Mouse (Mus musculus) G1E-ER4 (cell line): Measurements from ENCODE around the gene Ash1l. TPM values are rescaled to one million over a fixed set of nuclear protein-coding genes. Genes with fewer than 3 reads are reported as not detected.

Experiments
- GATA1 ChIP-seq: IDR thresholded peaks from one replicate; pipeline ENCODE4 v1.8.0; 2012; ENCODE audit warnings: low read length, inconsistent platforms
- polyA plus RNA-seq: library from polyadenylated mRNA; stranded (reverse); fragments of >175 nt; gene quantifications from 2 replicates; pipeline ENCODE4 v1.2.3, GENCODE M21; 2012

Gene Ash1l
- polyA plus RNA-seq, 1 experiment, result 3.6 TPM

DNA sequence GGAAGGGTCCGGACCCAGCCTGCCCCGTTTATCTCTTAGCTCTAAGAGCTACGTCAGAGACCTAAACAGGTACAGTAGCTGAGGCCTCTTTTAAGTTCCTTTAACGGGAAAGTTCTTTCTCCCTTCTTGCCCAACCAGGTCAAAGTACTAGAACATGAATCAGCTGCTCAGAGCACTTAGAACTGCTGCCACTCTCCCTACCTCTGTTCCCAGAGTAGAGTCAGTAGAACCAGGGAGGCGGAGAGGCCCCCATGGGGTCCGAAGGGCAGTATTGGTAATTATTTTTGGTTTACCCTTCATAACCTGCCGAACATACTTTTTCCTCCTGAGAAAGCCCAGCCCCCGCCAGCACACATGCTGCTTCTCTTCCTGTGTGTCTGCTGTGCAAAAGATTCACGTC lies 127.0 kb downstream of the Ash1l start:
- no peak for TF ChIP-seq GATA1

DNA sequence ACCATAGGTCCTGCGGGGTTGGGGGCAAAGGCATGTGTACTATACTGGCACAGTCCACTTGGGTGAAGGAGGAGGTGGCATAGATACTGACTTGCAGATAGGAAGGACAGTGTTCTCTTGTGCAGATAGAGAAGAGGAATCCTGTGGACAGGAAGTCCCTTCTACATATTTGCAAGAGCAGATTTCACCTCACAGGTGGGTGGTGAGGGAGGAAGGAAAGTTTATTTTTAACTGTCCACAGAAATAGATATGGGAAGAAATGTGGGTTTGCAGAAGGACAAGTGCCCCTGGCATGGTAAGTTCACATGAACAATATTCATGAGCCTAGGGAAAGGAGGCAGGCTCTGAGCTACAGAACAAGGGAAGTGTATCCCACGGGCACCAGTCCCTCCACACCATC lies 133.7 kb downstream of the Ash1l start:
- no peak for TF ChIP-seq GATA1

DNA sequence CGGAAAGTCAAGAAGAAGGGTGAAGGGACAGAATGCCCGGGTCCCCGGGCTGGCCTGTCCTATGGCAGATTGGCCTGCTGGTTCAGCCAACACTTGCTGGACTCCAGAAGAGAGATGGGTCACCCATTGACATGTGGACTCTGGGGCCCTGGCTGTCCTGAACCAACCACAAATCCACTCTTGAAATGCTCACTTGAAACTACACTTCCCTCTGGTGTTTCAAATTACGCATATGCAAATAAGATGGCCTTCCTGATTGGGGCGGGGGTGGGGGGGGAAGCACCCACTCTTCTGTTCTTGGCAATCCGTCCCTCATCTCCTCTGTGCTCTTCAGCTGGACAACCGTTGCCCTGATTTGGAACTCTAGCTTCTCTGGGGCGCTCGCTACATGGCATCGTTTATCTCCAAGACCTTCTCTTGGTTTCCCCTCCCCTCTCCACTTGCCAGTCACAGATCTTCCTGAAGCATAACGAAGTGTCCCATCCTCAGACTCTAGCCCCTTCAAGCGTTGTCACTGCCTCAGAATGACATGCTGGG lies 134.3 kb downstream of the Ash1l start:
- no peak for TF ChIP-seq GATA1

DNA sequence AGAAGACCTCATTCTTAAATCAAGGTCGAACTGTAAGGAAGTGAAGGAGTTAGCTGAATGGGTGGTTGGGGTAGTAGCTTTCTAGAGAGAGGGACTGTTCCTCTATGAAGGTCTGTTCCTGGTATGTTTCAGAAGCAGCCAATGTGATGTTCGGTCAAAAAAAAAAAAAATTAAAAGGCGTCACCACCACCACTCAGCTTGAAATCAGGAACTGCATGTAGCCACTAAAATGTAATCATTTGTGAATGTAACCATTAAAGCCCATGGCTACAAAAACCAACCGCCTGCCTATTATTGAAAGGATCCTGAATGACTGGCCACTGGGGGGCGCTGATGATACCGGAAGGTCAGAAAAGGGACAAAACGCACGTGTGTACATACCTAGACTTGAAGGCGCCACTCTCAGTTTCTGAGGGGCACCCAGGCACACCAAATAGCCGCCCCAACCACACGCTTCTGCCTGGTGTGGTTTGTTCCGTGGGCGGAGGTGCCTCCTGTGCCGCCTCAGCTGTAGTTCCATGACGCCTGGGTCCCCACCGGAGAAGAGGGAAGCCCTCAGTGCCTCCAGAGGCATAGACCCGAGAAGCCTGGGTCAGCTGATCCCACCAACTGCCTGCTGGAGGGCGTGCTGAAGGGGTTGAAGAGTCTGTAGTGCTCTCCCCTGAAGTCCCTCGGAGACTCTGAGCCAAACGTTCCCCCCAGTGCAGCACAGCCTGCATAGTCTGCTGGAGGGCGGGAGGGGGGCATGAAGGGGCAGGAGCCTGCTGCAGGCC lies 137.1 kb downstream of the Ash1l start:
- no peak for TF ChIP-seq GATA1

DNA sequence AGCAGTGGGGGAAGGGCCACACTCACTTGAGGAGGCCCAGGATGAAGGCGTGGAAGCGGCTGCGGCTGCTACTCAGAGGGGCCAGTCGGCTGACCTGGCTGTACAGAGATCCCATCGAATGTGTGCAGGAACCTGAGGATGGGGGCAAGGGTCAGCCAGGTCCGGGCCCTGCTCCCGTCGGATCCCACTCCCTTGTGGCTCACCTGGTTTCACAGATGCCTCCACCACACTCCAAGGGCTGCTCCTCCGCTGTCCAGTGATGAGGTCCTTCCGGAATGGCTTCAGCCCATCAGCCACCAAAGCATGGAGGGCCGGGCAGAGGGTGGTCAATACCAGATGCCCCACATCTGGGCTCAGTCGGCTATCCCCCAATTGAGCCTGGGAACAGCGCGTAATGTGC lies 138.6 kb downstream of the Ash1l start:
- no peak for TF ChIP-seq GATA1

DNA sequence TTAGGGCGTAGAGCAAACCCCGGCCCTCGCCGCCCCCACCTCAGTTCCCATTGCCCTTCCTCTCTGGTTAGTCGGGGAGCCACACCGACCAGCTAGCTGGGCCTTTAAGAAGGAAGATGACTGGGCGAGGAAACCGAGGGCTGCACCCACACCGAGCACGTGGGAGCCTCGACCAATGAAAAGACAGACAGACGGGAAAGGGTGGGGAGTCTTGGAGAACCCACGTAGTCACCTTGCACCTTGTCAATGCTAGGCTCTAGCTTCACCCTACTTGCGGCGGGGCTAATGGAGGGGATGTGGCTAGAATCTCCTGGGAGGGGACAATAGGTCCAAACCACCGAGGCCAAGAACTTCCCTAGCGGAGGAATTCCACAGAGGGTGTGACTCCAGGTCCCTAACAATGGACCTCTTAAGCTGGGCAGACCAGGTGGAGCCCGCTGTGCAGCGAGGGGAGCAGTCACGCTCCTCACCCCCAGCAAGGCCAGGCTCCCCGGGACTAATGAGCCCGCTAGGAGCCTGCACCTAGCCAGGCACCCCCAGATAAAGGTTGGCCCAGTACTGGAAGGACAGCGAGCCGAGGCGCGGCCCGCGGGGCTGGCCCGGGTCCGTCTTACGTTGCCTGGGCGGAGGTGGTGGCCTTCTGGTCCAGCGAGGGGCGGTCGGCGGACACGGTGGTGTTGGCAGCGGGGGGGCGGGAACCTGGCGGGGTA lies 139.6 kb downstream of the Ash1l start:
- no peak for TF ChIP-seq GATA1

DNA sequence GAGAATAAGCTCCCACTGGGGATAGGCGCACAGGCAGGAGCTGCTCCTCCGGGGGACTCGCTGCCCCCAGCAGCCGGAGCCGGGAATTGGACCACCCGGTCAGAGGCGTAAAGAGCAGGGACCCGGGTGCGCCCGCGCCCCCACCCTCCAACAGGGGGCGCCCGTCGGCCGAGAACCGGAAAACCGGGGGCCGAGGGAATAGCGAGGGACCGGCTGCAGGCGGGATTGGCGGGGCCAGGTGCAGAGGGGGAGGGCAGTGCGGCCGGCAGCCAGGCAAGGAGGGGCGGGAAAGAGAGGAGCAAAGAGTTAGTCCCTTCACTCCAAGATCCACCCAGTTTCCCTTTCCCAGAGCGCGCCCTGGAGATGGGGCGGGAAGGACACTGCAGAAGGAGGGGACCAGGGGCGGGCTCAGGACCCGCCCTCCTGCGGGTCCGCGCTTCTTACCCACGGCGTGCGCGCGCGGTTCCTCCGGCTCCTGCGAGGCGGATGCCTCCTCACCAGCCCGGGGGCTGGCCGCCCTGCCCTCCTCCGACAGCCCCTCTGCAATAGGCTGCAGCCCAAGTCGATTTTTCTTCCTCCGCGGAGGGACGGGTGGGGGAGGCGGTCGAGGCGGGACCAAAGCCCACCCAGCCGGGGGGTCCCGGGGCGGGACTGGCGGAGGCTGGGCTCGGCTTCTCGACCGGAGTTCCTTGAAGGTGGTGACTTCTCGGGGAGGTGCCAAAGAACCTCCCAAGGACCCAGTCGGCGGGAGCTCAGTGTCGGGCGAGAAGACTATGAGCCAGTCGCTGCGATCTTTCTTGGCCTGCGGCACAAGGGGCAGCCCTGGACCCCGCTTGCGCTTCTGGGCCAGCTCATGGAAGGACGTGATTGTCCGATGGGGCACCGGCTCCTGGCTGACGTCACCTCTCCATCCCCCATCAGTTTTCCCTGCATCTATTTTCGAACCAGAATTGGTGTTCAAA lies 140.6 kb downstream of the Ash1l start:
- no peak for TF ChIP-seq GATA1

DNA sequence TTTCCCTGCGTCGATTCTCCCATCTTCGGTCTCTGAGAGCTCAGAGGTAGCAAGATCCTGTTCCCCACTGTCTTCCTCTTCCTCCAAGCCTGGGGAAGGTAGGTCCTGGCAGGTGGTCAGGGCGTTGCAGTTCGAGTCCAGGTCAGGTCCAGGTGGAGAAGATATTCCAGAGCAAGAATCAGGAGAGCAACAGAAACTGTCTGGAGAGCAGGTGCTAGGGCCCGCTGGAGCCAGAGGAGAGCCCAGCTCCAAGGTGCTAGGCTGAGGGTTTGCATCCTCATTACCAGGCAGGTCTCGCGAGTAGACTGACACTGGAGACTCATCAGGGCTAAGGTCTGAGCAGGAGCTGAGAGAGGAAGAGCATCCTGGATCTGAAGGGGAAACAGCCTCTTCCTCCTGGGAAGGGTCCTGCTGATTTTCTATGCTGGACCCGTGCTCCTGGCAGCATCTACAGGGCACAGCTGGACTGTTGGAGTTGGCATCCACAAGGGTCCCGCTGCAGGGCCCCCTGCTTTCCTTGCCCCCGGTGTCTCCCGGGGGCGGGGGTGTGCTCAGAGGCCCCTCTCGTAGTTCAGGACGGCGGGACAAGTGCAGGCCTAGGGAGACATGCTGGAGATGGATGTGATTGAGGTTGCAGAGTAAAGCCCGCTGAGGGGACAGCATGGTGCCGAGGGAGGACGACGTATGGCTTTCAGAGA lies 141.5 kb downstream of the Ash1l start:
- no peak for TF ChIP-seq GATA1

DNA sequence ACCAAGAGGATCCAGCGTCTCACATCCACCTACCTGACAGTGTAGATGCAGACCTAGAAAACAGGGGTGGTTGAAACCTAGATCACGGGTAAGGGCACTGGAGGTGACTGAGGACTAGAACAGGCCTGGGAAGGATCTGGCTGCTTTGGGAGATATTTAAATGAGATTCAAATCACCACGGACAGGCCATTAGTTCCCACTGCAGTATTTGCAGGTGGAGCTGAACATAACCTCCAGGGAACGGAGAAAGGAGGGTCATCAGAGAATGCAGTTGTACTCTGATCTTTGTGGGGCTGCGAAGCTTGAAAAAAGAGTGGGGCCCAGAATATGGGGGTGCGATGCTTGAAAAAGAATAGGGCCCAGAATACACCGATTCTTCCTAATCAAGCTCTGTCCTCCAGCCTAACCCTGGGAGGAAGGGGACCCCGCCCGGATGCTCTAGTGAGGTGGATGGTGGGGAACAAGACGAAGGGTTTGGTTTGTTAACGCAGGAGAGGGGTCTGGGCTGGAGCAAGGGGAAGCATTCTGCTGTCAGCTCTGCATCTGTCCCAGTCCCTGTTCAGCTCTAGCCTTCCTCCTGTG lies 142.2 kb downstream of the Ash1l start:
- TF ChIP-seq GATA1, result no peak

DNA sequence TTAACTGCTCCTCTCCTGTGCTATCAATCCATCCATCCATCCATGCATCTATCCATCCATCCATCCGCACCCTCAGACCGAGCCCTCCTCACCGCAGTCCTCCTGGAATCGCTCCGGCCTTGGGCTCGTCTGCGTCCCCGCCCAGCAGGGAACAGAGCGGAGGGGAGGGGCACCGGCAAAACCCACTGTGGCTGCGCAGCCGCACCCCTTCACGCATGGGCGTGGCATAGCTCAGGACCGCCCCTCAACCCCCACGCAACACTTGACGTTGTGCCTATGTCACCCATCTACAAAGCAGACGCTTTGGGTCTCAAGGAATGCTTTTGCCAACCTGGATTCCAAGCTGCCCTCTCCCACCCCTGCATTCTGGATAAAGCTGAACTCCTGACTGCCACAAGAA lies 142.8 kb downstream of the Ash1l start, which contains the start of gene Rusc1:
Gene Rusc1, minus strand, starts transcription at position 137 of the 400 bp plus-strand sequence.
- TF ChIP-seq GATA1, result no peak

DNA sequence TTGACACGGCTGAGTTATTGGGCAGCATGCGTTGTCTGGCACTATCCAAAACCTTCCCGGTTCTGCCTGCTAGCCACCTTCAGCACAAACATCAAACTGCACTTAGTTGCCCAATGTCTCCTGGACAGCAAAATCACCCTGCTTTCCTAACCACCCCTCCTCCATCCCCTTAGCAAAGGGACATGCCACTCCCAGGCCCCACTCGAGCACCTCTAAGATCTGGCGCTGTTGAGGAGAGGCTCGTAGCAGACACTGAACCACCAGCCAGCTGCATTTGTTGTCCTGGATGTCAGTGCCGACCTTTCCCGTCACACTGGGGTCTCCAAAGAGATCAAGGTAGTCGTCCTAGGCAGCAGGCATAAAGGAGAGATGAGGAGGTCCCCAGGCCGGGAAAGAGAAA lies 143.6 kb downstream of the Ash1l start:
- TF ChIP-seq GATA1, result no peak

DNA sequence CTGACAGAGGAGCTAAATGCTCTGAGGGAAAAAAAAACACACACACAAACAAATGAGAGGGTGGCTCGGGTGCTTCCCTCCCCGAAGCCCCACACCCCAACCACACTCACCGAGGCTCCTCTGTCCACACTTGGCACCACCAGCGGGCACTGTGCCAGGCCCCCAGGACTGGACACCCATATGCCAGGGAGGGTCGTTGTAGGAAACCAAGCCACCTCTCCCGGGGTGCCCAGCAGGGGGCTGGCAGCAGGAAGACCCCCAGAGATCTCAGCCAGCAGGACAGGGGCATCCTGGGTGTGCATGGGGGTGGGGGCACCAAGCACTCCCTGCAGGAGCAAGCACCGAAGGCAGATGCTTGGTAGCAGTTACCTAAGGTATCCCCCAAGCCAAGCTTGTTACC lies 150.4 kb downstream of the Ash1l start, which contains the start of gene Gm43738:
Gene Gm43738, minus strand, starts transcription at position 289 of the 400 bp plus-strand sequence.
- no peak for TF ChIP-seq GATA1

DNA sequence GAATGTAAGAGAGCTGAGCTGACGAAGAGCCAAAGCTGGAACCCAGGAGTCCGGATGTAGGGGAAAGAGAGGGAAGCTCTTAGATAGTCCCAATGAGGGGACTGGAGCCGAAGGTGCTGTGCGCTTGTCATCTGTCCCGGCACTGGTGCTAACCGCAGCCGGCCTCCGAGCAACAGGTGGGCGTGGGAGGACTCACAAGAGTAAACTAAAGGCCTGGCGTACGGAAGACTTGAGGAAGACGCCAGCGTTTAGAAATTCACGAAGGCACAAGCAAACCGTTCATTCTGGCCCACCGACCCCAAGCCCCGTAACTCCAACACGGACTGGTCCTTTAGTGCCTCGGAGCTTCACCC lies 151.0 kb downstream of the Ash1l start:
- no peak for TF ChIP-seq GATA1

DNA sequence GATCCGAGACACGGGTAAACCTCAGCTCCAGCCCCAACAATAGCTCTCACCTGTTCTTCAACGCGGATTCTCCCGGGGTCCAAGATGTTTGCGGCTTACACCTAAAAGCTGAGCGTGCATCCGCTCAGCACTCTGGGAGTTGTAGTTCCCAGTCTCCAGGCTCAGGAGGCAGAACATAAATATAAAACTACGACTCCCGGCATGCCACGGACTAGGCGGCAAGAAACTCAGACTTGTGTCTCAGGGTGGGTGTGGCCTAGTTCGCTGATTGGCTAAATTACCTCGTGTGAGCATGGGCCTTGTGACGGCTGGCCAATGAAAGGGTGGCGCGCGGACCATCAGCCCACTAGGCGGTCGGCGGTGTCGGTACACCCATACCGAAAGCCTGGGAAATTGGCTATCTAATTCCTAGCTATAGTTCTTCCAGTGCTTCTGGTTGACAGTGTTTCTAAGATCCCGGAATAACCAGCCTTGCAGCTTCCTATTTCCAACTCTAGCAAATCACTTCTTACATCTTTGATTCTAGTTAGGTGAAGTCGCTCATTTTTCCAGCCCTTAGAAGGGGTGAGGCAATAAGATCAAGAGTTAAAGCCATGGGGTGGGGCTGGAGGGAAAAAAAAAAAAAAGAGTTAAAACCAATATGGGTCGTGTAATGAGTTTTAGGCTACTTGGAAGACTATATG lies 151.5 kb downstream of the Ash1l start, which contains the start of gene Fdps:
Gene Fdps, minus strand, starts transcription at position 148 of the 683 bp plus-strand sequence.
- TF ChIP-seq GATA1, result no peak
